Mouse (Mus musculus) limb, embryonic 14.5 days (tissue): ENCODE measurements at regions not wholly inside any gene's neighbourhood (a gene's known extent, or its start where the extent isn't known, plus 50 kb on each side); places are given as distances from the start of the nearest gene placed in this dataset.

ENCODE experiments used
- ATAC-seq: fragments of 200-750 bp; cut with Nextera tagmentation; 2 replicates; pipeline ENCODE4 v1.8.0; 2017; ENCODE audit warnings: low read depth, moderate number of reproducible peaks, moderate TSS enrichment; ENCODE audit not compliant: low FRiP score
- DNase-seq: peaks from one replicate; pipeline ENCODE4 v3.0.0-alpha.2; 2015; ENCODE audit warnings: low spot score
- H3K27ac ChIP-seq: fragments of 300-500 bp; sonication (generic); replicated peaks from 2 replicates; pipeline ENCODE4 v1.5.1; 2014; ENCODE audit warnings: low read depth, mild to moderate bottlenecking, low read length, moderate library complexity, mixed read lengths
- H3K27me3 ChIP-seq: fragments of 300-500 bp; sonication (generic); 2 replicates; pipeline ENCODE4 v1.6.1; 2014; ENCODE audit warnings: low read length, mixed read lengths; ENCODE audit not compliant: control insufficient read depth, insufficient read depth
- H3K36me3 ChIP-seq: fragments of 300-500 bp; sonication (generic); 2 replicates; pipeline ENCODE4 v1.6.1; 2014; ENCODE audit warnings: mild to moderate bottlenecking, low read length, moderate library complexity, mixed read lengths; ENCODE audit not compliant: control insufficient read depth, insufficient read depth
- H3K4me1 ChIP-seq: fragments of 300-500 bp; sonication (generic); 2 replicates; pipeline ENCODE4 v1.6.1; 2014; ENCODE audit warnings: antibody characterized with exemption, low read length, mixed read lengths; ENCODE audit not compliant: control insufficient read depth, insufficient read depth
- H3K4me2 ChIP-seq: fragments of 300-500 bp; sonication (generic); replicated peaks from 2 replicates; pipeline ENCODE4 v1.6.1; 2014; ENCODE audit warnings: low read depth, mild to moderate bottlenecking, low read length, moderate library complexity; ENCODE audit not compliant: severe bottlenecking
- H3K4me3 ChIP-seq: fragments of 300-500 bp; sonication (generic); replicated peaks from 2 replicates; pipeline ENCODE4 v1.5.1; 2014; ENCODE audit warnings: low read length
- H3K9ac ChIP-seq: fragments of 300-500 bp; sonication (generic); 2 replicates; pipeline ENCODE4 v1.6.1; 2014; ENCODE audit warnings: mild to moderate bottlenecking, low read depth, low read length, moderate library complexity; ENCODE audit not compliant: severe bottlenecking
- H3K9me3 ChIP-seq: fragments of 300-500 bp; sonication (generic); 2 replicates; pipeline ENCODE4 v1.6.1; 2016; ENCODE audit warnings: low read length; ENCODE audit not compliant: control insufficient read depth
- POLR2A ChIP-seq: fragments of 200-500 bp; IDR thresholded peaks from 2 replicates; pipeline ENCODE4 v1.8.0; 2012; ENCODE audit warnings: inconsistent platforms, mild to moderate bottlenecking, moderate library complexity, borderline replicate concordance; ENCODE audit not compliant: insufficient read depth, insufficient read length; ENCODE audit errors: extremely low read depth
- WGBS: fragments of 180-500 bp; shearing (Covaris S2); extraction: QIAGEN DNeasy Blood & Tissue Kit; methylation state at CpG from one replicate; pipeline ENCODE4 v1.1.7; 2014; 5-methylcytosine and 5-hydroxymethylcytosine counted together

GRCm38 (mm10) chr13:6802243-6803157 is 153.9 kb upstream of the Pfkp start:
- Histone ChIP-seq H3K9ac (no peak overlapping the region), H3K4me2 (no peak overlapping the region), H3K27me3 (no peaks in the 10 kb centered on the region), H3K4me1 (no peaks in the 10 kb centered on the region), H3K36me3 (no peaks in the 10 kb centered on the region), H3K9me3 (no peaks in the 10 kb centered on the region), H3K27ac (no peak overlapping the region), H3K4me3 (no peak overlapping the region)
- ATAC-seq: no peak
- DNase-seq: no peak
- WGBS: 70% methylated on average over 5 of the region's 5 CpGs
- TF ChIP-seq POLR2A: no peak

GRCm38 (mm10) chr13:6767936-6768588 is 119.5 kb upstream of the Pfkp start:
- H3K4me3 ChIP-seq: no peak overlapping the region
- no peak for DNase-seq
- no peak for TF ChIP-seq POLR2A
- H3K9ac ChIP-seq: no peak overlapping the region
- no peaks in the 10 kb centered on the region for H3K4me1 ChIP-seq
- no peaks in the 10 kb centered on the region for H3K9me3 ChIP-seq
- no peak overlapping the region for H3K4me2 ChIP-seq
- H3K27me3 ChIP-seq: no peaks in the 10 kb centered on the region
- WGBS: 69% methylated on average over 6 of the region's 6 CpGs
- no peak for ATAC-seq
- no peaks in the 10 kb centered on the region for H3K36me3 ChIP-seq
- no peak overlapping the region for H3K27ac ChIP-seq

GRCm38 (mm10) chr13:6757151-6757550 is 108.6 kb upstream of the Pfkp start:
- Histone ChIP-seq H3K9ac (no peak overlapping the region), H3K4me1 (no peaks in the 10 kb centered on the region), H3K4me3 (no peak overlapping the region), H3K27me3 (no peaks in the 10 kb centered on the region), H3K9me3 (no peaks in the 10 kb centered on the region), H3K36me3 (no peaks in the 10 kb centered on the region), H3K27ac (no peak overlapping the region), H3K4me2 (no peak overlapping the region)
- WGBS: 87% methylated on average over 1 of the region's 1 CpGs
- ATAC-seq: no peak
- TF ChIP-seq POLR2A: no peak
- no peak for DNase-seq

- Histone ChIP-seq H3K4me1 (no peaks in the 10 kb centered on the region), H3K9me3 (no peaks in the 10 kb centered on the region), H3K4me3 (no peak overlapping the region), H3K4me2 (no peak overlapping the region), H3K27me3 (no peaks in the 10 kb centered on the region), H3K9ac (no peak overlapping the region), H3K27ac (no peak overlapping the region), H3K36me3 (no peaks in the 10 kb centered on the region)
- TF ChIP-seq POLR2A: no peak
- DNase-seq (no peak), ATAC-seq (no peak)
- WGBS: 75% methylated on average over 5 of the region's 5 CpGs
These were observed 103.0 kb upstream of the Pfkp start for GRCm38 (mm10) chr13:6751599-6751998.

GRCm38 (mm10) chr13:6751149-6751548 is 102.6 kb upstream of the Pfkp start:
- no peak overlapping the region for H3K4me3 ChIP-seq
- H3K9me3 ChIP-seq: no peaks in the 10 kb centered on the region
- DNase-seq (no peak), ATAC-seq (no peak)
- H3K27me3 ChIP-seq: no peaks in the 10 kb centered on the region
- no peak overlapping the region for H3K9ac ChIP-seq
- TF ChIP-seq POLR2A: no peak
- 21% methylated on average over 1 of the region's 1 CpGs for WGBS
- no peak overlapping the region for H3K27ac ChIP-seq
- H3K36me3 ChIP-seq: no peaks in the 10 kb centered on the region
- H3K4me1 ChIP-seq: no peaks in the 10 kb centered on the region
- H3K4me2 ChIP-seq: no peak overlapping the region
